Mouse (Mus musculus): ENCODE measurements around the gene Pbsn.

GRCm38 (mm10) chrX:77799554-77799953, 53.9 kb downstream of the Pbsn start:
- TF ChIP-seq POLR2A (IDR thresholded peaks at IDR 0.05; ENCODE audit: insufficient read length, low read depth) (no peak), TCF12 (IDR thresholded peaks at IDR 0.05; ENCODE audit: insufficient read depth, poor library complexity, severe bottlenecking) (no peak), POLR2AphosphoS2 (IDR thresholded peaks at IDR 0.05; ENCODE audit: insufficient read length, low read depth) (no peak), MYOD1 (IDR thresholded peaks at IDR 0.05; ENCODE audit: control insufficient read depth in 1 of 3, insufficient read length in 2 of 3, low read depth in 2 of 3) (no peak), CEBPB (IDR thresholded peaks at IDR 0.05; ENCODE audit: insufficient read depth, poor library complexity, severe bottlenecking) (no peak), E2F4 (IDR thresholded peaks at IDR 0.05; ENCODE audit: insufficient read depth) (no peak), USF1 (IDR thresholded peaks at IDR 0.05; ENCODE audit: low read depth) (no peak), MAX (IDR thresholded peaks at IDR 0.05; ENCODE audit: low read depth) (no peak), REST (IDR thresholded peaks at IDR 0.05; ENCODE audit: insufficient read depth, insufficient read length) (no peak)

Measured in myocyte (in vitro differentiated cells).